Mouse (Mus musculus) kidney, postnatal 10 days (tissue): ENCODE data around the gene Hus1.

ENCODE experiments used
- DNase-seq: peaks from one replicate; pipeline ENCODE4 v3.0.0; 2021; ENCODE audit warnings: mixed read lengths

Gene Hus1

DNA sequence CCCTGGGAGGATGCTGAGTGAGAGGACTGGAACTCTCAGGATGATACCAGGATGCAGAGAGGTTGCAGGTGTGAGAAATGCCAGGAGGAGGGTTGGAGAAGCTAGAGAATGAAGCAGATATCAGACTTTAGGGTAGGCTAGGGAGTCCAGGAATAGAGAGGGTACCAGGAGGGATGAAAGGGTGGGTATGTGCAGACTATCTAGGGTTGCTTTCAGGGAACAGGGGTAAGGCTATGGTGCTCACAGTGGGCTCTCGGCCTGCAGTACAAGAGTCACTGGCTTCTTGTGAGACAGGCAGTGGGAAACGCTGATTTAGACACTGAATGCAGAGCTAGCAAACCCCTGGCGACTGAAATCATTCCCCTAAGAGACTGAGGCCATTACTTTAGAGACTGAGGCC is 37.8 kb downstream of the Hus1 start, which contains the start of gene Pkd1l1:
Pkd1l1 (minus strand) TSS at position 101 of the 400 bp plus-strand sequence.
- DNase-seq = no peak

DNA sequence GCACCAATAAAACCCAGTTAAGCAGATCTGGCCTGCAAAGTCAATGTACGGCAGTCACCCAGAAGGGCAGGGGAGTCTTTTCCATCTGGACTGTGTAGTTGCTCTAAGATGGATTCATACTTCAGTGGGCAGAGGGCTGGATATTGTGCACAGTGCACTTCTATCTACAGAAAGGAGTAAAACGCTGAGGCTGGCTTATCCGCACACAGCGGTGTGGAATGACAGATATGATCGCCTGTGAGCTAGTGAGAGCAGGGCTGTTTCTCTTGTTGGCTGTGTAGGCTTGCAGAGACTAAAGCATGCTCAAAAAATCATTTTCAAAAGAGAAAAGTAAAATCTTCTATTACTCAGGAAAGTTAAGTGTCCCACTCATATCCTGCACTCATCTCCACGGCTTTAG is 38.9 kb downstream of the Hus1 start:
- DNase-seq = no peak

DNA sequence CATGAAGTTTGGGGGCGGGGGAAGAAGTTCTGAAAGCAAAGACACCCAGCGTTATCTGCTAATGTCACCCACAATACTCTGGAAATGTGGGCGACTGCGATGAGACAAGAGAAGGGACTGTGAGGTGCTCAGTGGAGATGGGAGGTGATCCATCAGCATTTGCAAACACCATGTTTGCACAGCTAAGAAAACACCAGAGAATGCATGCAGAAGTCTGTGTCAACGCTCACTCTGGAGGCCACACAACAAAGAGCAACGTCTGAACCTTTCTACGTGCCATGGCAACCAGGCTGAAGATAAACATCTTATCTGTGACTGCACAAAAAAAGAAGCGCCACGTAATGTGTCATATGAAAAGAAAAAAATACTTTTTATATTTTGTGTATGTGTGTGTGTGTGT is 40.5 kb downstream of the Hus1 start:
- DNase-seq = no peak

DNA sequence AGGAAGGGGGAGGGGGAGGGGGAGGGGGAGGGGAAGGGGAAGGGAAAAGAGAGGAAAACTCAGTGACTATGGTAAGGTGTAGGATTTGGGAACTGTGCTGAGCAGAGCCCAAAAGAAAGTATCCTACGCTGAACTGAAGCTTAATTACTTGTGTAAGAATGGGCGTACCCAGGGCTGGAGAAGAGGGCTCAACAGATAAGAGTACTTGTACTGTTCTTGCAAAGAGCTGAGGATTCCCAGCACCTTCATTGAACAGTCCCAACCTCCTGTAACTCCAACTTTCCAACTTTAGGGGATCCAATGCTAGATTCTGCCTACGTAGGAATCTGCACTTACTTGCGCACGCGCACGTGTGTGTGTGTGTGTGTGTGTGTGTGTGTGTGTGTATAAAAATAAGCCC is 42.9 kb downstream of the Hus1 start:
- no peak for DNase-seq

DNA sequence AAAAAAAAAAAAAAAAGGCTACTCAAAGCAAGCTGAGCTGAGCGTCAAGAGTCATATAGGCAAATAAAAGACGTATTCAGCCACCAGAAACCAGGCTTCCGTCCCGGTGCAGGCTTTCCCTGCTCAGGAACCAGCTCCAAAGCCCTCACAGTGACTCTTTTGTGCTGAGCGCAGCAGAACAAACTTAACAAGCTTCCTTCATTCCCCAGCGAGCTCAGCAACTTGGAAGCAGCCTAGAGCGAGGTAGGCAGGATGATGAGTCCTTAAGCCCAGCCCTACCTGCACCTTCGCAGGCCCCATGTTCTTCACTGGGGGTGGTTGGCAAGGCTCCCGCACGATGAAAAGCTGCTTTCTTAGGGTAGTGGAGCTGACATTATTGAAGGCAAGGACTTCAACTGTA is 52.4 kb downstream of the Hus1 start:
- DNase-seq = peak; percentile 14

DNA sequence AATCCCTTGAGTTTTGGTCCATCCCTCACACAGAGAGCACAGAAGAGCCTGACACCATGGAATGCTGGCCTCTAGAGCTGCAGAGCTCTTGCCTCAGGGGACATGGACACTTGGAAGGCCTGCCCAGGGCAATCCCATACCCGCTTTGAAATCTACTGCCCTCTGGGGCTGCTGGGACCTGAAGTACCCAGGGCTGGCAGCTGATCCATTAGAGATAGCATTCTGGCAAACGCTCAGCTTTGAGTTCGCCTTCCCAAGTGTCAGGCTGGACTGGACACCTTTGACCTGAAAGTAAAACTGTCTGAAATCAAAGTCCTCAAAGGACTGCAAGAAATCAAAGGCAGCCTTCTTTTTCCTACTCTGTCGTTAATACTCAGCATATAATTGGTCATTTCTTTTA is 52.9 kb downstream of the Hus1 start:
- DNase-seq = peak; percentile 15

DNA sequence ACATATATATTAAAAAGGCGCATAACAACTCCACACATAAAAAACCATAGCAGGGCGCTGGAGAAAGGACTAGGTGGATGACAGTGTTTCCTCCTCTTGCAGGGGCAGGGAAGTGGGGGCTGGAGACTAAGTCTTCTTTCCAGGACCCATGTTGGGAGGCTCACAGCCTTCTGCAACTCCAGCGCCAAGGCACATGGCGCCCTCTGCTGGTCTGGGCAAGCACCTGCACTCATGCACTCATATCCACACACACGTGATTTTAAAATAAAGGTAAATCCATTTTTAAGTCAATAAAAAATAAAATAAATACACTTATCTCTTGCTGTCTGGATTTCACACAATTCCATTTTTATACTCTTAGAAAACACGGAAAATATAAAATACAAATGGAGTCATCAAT is 54.0 kb downstream of the Hus1 start:
- peak; percentile 14 for DNase-seq

DNA sequence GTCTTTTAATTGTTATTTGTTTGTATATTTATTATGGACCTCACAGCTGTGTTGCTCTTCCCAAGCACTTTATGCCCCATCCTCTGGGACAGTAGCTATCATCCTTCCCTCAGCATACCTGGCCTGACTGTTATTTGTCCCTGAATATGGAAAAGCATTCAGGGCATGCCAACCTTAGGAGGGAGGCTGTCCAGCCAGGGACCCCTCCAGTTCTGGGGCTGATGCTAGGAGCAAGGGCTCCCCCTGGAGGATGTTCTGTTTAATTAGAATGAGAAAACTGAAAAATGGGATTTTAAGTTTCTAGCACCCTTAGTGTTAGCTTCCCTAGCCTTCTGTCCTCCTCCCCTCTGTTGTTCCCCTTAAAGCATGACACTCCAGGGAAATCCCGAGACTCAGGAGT is 55.3 kb downstream of the Hus1 start:
- peak; percentile 59 for DNase-seq

DNA sequence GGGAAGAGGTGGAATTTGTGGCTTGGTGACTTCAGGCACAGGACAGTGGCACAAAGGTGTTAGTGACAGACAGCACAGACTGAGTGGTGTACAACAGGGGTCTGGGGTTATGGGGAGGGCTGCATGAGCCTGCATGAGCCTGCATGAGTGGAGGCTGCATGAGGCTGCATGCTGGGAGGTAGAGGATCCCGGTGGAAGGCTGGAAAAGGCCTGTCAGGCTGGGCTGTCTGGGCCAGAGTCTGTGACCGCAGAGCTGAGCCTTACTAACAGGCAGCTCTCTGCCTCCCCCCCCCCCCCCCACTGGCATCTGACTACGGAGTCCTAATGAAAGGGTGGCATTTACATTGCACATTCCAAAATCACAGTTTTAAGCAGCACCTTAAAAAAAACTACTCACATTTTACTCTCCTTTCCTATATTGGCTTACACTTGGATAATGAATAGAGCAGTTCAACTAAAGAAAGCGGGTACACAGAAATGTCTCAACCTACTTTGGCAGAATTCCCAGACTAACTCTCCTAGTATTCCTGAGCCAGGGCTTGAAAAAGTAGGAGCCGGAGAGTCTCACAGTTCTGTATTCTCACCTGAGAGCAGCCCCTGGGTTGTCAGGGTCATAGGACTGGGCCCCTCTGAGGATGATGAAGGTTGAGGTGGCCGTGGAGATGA is 61.1 kb downstream of the Hus1 start:
- DNase-seq = no peak

DNA sequence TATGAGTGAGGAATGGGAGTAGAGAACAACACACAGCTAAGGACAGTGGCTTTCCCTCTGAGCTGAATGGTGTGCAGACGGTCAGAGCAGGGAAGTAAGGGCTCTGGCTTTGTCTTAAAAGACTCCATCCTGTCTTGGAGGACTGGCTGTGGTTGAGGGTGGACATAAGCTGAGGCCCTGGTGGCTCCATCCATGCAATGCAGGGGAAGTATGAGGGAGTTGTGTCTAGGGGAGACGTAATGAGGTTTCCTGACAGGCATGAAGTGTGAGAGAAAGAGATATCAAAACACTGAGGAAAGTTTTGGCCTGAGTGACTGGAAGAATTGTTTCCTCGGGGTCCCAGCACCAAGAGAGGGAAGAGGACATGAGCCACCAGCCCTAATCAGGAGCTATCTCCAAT is 62.1 kb downstream of the Hus1 start:
- no peak for DNase-seq

DNA sequence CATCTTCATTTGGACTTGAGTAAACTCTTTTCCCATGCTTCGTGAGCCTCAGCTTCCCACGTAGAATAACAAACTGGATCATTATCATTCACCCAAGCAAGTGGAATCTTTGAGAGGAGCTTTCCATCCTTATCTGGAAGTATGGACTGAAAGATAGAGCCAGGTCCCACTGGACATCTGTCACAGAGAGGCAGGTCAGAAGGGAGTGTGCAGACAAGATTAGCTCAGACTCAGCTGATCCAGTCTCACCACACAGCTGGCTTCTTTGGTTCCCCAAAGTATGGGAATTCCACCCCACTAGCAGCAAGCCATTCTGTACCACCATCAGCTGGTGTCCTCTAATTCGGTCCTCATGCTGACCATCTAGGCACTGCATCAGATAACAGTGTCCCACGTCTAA is 66.9 kb downstream of the Hus1 start:
- no peak for DNase-seq
